Mouse (Mus musculus): ENCODE results near the gene Nacc2.

DNA sequence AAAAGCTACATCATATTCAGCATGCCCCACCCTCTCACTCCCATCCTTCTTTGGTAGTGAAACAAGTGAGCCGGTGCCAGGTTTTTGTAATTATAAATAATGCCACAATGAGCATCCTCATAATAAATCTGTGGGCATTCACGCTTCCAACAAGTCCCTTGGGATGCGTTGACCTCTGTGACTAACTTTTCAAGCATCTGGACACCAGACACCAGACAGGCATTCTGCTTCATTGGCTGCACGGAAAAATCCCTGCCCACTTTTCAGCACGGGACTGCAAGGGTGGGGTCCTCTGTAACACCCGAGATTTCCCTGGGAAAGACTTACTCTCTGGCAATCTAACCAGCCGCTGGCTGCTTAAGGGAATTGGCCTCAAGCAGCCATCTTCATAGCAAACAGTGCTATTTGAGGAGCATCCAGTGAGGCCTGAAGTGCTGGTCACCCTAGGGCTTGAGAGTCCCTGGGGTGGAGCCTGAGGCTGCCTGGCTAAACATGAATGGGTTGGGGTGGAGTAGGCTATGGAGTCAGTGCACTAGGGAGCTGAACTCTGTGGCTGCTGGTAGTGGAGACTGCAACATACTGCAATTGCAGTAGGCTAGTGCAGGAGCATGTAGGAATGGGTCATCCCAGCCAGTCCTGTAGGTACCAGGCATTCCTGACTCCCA lies 24.8 kb upstream of the Nacc2 start:
- no peak for TF ChIP-seq CTCF (IDR thresholded peaks at IDR 0.05; ENCODE audit: low read depth)
- TF ChIP-seq EP300 (optimal IDR thresholded peaks at IDR 0.05): no peak

All from stomach, postnatal 0 days (tissue).